Mouse (Mus musculus) limb, embryonic 10.5 days (tissue): ENCODE results near the gene Dock8. TPM values are rescaled to one million over a fixed set of nuclear protein-coding genes. Genes with fewer than 3 reads are reported as not detected.

ENCODE experiments used
- DNase-seq: peaks from one replicate; pipeline ENCODE4 v3.0.0-alpha.2; 2017; ENCODE audit warnings: low spot score
- H3K27ac ChIP-seq: fragments of 300-500 bp; sonication (generic); 2 replicates; pipeline ENCODE4 v1.5.1; 2016; ENCODE audit warnings: mild to moderate bottlenecking
- H3K27me3 ChIP-seq: fragments of 300-500 bp; sonication (generic); 2 replicates; pipeline ENCODE4 v1.6.1; 2016; ENCODE audit warnings: low read depth, mild to moderate bottlenecking; ENCODE audit not compliant: poor library complexity, severe bottlenecking
- H3K36me3 ChIP-seq: fragments of 300-500 bp; sonication (generic); 2 replicates; pipeline ENCODE4 v1.6.1; 2016; ENCODE audit warnings: mild to moderate bottlenecking, moderate library complexity
- H3K4me1 ChIP-seq: fragments of 300-500 bp; sonication (generic); 2 replicates; pipeline ENCODE4 v1.6.1; 2016
- H3K4me3 ChIP-seq: fragments of 300-500 bp; sonication (generic); 2 replicates; pipeline ENCODE4 v1.5.1; 2016; ENCODE audit warnings: mild to moderate bottlenecking, moderate library complexity
- H3K9me3 ChIP-seq: fragments of 300-500 bp; sonication (generic); replicated peaks from 2 replicates; pipeline ENCODE4 v1.6.1; 2016; ENCODE audit warnings: mild to moderate bottlenecking
- WGBS: fragments of 180-500 bp; shearing (Covaris S2); methylation state at CpG from one replicate; pipeline ENCODE4 v1.1.7; 2016; 5-methylcytosine and 5-hydroxymethylcytosine counted together
- polyA plus RNA-seq: library from polyadenylated mRNA; unstranded; fragments of >200 nt; fragmentation: Nextera tagmentation; extraction: Ambion mirVana; gene quantifications from 2 replicates; pipeline ENCODE4 v1.2.1, GENCODE M21; 2016

The Dock8 gene
- polyA plus RNA-seq, 1 experiment from 2014 or later: 1.2 TPM

DNA sequence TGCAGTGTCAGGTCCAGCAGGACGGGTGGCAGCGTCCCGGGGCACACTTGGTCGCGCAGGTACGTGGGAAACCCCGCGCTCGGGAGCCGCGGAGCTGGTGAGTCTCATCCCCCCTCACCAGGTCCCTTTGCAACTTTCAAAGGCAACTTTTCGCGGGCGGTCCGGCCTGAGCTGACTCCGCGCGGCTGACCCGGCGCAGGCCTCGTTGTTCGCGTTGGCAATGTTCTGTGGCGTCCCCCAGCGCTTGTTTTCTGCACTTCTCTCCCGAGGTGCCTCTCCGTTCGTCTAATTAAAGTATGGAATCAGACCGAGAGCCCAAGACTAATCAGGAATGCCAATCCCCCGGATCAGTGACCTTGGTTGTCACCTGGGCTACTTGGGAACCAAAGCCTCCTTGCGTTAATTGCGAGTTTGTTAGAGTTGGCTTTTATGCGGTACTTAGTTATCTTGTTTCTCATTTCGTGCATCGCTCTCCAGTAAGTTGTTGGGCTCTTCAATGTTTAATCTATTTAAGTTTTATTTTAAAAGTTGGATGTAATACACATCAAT, 238.2 kb downstream of the Dock8 start:
- Histone ChIP-seq H3K4me3 (peak overlapping the region; percentile 73), H3K36me3 (no peaks in the 10 kb centered on the region), H3K9me3 (no peaks in the 10 kb centered on the region), H3K4me1 (peaks cover 14% of the 10 kb centered on the region), H3K27me3 (peaks cover 48% of the 10 kb centered on the region), H3K27ac (peak overlapping the region; percentile 86)
- WGBS: under 1% methylated on average over 35 of the region's 35 CpGs
- DNase-seq: peak; percentile 77

DNA sequence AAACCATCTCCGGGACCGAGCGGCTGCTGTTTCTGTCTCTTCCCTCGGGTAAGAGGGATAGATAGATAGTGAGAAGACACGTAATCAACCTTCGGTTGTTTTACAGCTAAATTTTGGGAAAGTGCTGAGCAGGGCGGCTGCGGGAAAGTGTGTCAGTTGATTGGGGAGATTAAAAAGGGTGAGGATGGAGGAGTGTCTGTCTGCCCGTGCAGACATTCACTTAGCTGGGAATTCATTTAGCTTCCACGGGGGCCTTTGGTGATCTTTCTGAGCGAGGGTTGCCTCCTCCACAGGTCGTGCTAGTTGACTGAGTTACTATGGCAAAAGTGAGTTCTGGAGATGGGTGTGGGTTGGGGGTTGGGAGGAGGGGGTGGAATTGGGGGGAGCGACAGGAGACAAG, 238.8 kb downstream of the Dock8 start:
- peak overlapping the region; percentile 73 for H3K4me3 ChIP-seq
- H3K27ac ChIP-seq: no peak overlapping the region
- WGBS: 6% methylated on average over 13 of the region's 13 CpGs
- no peaks in the 10 kb centered on the region for H3K9me3 ChIP-seq
- H3K4me1 ChIP-seq: peaks cover 14% of the 10 kb centered on the region
- DNase-seq: no peak
- peaks cover 48% of the 10 kb centered on the region for H3K27me3 ChIP-seq
- H3K36me3 ChIP-seq: no peaks in the 10 kb centered on the region

DNA sequence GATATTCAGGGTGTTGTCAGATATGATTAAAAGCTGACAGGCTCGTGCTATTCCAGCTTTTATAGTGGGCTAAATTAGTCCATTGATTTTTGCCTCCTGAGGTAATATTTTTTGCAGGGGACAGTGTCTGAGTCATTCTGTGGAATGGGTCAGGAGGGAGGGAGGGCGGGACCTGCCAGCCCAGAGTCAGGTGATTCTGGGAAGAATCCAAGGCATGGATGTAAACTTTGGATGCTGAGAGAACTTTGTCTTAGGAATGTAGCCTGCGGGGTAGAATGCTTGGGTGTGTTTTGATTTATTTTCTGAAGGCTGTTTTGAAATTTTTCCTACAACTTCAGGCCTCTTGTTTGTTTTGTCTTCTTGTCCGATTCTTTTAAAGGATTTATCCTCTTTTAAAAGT, 244.2 kb downstream of the Dock8 start:
- DNase-seq: no peak
- WGBS: 78% methylated on average over 4 of the region's 4 CpGs

DNA sequence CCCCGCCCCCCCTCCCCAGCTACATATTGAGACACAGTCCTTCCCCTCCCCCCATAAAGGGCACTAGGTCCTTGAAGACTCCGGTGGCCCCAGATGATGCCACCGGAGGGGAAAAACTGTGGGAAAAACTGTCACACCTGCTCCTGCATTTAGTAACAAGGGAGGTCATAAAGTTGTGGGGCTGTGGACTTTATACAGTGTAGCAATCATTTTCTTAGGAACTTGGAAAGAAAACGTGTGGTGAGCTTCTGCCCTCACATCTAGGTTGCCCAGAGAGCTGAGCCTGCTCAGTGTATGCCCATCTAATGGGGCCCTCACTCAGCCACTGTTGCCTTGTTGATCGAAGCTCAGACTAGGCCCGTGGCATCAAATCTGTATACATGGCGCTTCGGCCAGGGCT, 246.7 kb downstream of the Dock8 start:
- Histone ChIP-seq H3K27me3 (no peaks in the 10 kb centered on the region), H3K27ac (no peak overlapping the region), H3K4me3 (no peak overlapping the region), H3K9me3 (no peaks in the 10 kb centered on the region), H3K4me1 (peaks cover 11% of the 10 kb centered on the region; the same call in 1 of the 2 replicates), H3K36me3 (no peaks in the 10 kb centered on the region)
- DNase-seq: no peak
- WGBS: 95% methylated on average over 8 of the region's 8 CpGs

More for the DNA sequence above, 244.2 kb downstream of the Dock8 start:
- Histone ChIP-seq H3K36me3 (no peaks in the 10 kb centered on the region), H3K9me3 (no peaks in the 10 kb centered on the region), H3K4me3 (no peak overlapping the region), H3K27me3 (peaks cover 12% of the 10 kb centered on the region; the same call in 1 of the 2 replicates), H3K27ac (no peak overlapping the region), H3K4me1 (no peaks in the 10 kb centered on the region)

DNA sequence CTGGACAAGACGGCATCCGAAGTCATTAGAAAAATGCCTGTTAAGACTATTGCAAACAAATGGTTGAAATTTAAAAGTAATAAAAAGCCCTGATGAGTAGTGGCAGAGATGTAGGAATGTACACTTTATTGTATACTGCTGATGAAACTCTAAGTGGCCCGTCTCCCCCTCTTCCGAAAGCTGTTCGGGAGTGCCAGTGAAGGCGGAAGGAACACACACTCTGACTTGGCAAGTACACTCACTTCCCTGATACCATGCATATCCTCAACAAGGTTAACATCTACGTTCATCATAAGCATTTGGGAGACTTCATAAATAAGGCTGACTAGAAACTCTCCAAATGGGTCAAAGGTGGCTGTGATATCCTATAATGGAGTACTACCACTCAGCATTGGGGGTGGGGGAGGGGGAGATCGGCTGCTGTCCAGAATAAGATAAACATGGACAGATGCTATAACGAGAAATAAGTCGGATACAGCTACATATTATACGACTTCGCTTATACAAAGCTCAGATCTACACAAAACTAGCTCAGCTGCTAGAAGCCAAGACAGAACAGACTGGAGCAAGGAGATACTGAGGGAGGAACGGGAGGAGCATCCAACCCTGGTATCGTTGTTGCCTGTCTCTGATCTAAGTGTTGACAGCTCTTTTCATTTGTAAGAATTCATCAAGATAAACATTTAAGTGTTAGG, 248.7 kb downstream of the Dock8 start:
- Histone ChIP-seq H3K27me3 (no peaks in the 10 kb centered on the region), H3K36me3 (no peaks in the 10 kb centered on the region), H3K9me3 (no peaks in the 10 kb centered on the region), H3K4me1 (peaks cover 11% of the 10 kb centered on the region; the same call in 1 of the 2 replicates), H3K27ac (no peak overlapping the region), H3K4me3 (no peak overlapping the region)
- WGBS: 90% methylated on average over 14 of the region's 14 CpGs
- DNase-seq: no peak

DNA sequence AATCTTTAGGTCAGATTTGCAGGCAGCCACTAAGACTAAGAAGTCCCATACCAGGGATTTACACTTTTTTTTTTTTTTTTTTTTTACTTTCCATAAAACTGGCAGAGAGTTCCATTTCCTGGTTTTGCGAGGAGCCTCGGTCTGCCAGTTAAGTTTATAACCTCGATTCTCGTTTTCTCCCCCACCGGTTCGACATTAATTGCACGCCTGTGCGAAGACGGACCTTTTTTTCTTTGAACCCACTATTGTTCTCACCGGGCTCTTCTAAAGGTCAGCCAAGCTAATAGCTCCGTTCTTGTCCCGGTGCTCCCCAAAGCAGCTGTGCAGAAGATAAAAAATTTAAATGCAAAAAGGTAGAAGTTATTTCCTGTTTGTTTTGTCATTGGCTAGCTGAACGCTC, 249.9 kb downstream of the Dock8 start:
- Histone ChIP-seq H3K4me3 (no peak overlapping the region), H3K9me3 (no peaks in the 10 kb centered on the region), H3K27me3 (no peaks in the 10 kb centered on the region), H3K36me3 (no peaks in the 10 kb centered on the region), H3K27ac (no peak overlapping the region), H3K4me1 (peaks cover 11% of the 10 kb centered on the region; the same call in 1 of the 2 replicates)
- DNase-seq: no peak
- WGBS: 59% methylated on average over 13 of the region's 13 CpGs

DNA sequence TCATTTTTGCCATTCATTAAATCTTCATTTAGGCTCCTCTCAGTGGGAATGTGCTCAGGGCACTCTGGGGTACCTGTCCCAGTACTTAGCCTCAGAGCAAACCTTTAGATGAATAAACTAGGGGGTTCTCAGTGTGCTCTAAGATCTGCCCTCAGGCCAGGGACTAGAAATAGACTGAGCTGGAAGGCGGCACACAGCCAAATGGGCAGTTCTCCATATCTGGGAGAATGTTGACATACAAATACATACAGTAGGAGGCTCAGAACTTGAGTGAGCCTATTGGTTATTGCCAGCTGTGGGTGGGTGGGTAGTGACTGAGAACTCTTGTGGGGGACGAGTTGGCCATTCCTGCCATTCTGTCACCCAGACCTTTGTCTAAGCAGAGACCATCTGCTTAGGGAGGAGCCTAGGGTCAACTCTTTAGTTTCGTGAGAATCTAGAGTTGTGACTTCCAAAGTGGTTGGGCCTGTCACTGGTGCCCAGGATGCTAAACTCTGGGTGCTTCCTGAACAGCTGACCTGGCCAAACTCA, 252.3 kb downstream of the Dock8 start:
- no peak overlapping the region for H3K4me3 ChIP-seq
- H3K9me3 ChIP-seq: no peaks in the 10 kb centered on the region
- H3K4me1 ChIP-seq: peaks cover 11% of the 10 kb centered on the region; the same call in 1 of the 2 replicates
- no peaks in the 10 kb centered on the region for H3K27me3 ChIP-seq
- H3K36me3 ChIP-seq: no peaks in the 10 kb centered on the region
- whole genome bisulfite sequencing: 72% methylated on average over 3 of the region's 3 CpGs
- H3K27ac ChIP-seq: no peak overlapping the region
- no peak for DNase-seq

Other genes starting within 250 kb of the Dock8 start
- 0.20 and 0.54 TPM in 2 replicates for gene Pgm5, start 137.7 kb upstream of the Dock8 start, polyA plus RNA-seq
- 304 and 360 TPM in 2 replicates for gene Gm10053, start 123.8 kb upstream of the Dock8 start, polyA plus RNA-seq
- not detected in 2 replicates for gene Foxd4, start 98.3 kb upstream of the Dock8 start, polyA plus RNA-seq
- 23.6 and 24.2 TPM in 2 replicates for gene Cbwd1, start 37.9 kb upstream of the Dock8 start, polyA plus RNA-seq
- gene Kank1, start 237.4 kb downstream of the Dock8 start, polyA plus RNA-seq: 16.9 and 33.7 TPM in 2 replicates